Mouse (Mus musculus) testis, adult 2 months (tissue): ENCODE data around the gene Xlr3a. TPM values are rescaled to one million over a fixed set of nuclear protein-coding genes. Genes with fewer than 3 reads are reported as not detected.
"Not testable (repeated sequence)": the region's sequence is repeated elsewhere in the genome, so short reads cannot be mapped to it uniquely, and the experiment has no call there.

Experiments
- H3K27ac ChIP-seq: fragments of 200-500 bp; 2 replicates; pipeline ENCODE4 v1.5.1; 2012; ENCODE audit warnings: low read depth, low read length; ENCODE audit not compliant: control insufficient read depth, insufficient read depth
- H3K27me3 ChIP-seq: fragments of 200-500 bp; 2 replicates; pipeline ENCODE4 v1.6.1; 2012; ENCODE audit warnings: mild to moderate bottlenecking, low read length, moderate library complexity; ENCODE audit not compliant: control insufficient read depth, insufficient read depth
- H3K36me3 ChIP-seq: fragments of 200-500 bp; 2 replicates; pipeline ENCODE4 v1.6.1; 2012; ENCODE audit warnings: mild to moderate bottlenecking, low read length; ENCODE audit not compliant: control insufficient read depth, insufficient read depth
- H3K4me1 ChIP-seq: fragments of 200-500 bp; 2 replicates; pipeline ENCODE4 v1.6.1; 2012; ENCODE audit warnings: low read length; ENCODE audit not compliant: control insufficient read depth, insufficient read depth
- H3K4me3 ChIP-seq: fragments of 200-500 bp; 2 replicates; pipeline ENCODE4 v1.5.1; 2012; ENCODE audit warnings: low read depth, mild to moderate bottlenecking, low read length, moderate library complexity, mixed read lengths; ENCODE audit not compliant: control insufficient read depth
- CTCF ChIP-seq: fragments of 200-500 bp; IDR thresholded peaks from 2 replicates; pipeline ENCODE4 v1.5.1; 2012; ENCODE audit warnings: low read depth, mild to moderate bottlenecking, inconsistent platforms, low read length, moderate library complexity; ENCODE audit not compliant: control insufficient read depth, insufficient read depth, insufficient replicate concordance
- POLR2A ChIP-seq: fragments of 200-500 bp; IDR thresholded peaks from 2 replicates; pipeline ENCODE4 v1.6.1; 2012; ENCODE audit warnings: low read depth, mild to moderate bottlenecking, inconsistent platforms, low read length, moderate library complexity; ENCODE audit not compliant: control insufficient read depth
- polyA plus RNA-seq: library from polyadenylated mRNA; depleted of rRNA; stranded (reverse); fragments of >200 nt; gene quantifications from 2 replicates; pipeline ENCODE4 v1.2.3, GENCODE M21; 2012; rRNA removed

Gene Xlr3a
- polyA plus RNA-seq = 0.70 and 1.7 TPM in 2 replicates

DNA sequence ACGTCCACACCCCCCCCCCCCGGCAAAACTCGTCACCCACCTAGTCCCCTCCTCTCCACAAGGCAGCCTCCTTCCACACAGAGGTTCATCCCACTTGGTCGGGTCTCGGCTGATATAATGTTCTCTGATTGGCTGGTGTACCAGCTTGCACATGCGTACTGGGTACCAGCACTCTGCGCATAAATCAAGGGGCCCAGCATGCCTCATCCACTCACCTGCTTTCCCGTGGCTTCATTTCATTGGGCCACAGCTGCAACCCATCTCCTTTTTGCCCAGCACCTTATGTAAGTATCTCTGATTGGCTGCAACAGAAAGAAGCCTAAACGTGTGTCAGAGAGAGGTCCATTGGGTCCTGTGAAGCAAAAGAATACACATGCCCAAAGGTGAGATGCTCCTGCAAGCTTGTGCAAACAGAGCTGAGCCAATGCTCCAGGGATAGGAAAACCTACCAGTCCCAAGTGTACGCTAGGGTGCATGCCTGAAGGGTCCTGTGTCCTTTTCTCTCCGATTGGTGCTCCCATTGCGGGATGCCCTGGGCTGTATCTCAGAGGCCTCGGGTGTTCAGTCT is at the start of gene Xlr3a:
TSS of gene Xlr3a (minus strand) at position 155 of the 568 bp plus-strand sequence.
- not testable (repeated sequence) for H3K27me3 ChIP-seq, H3K4me3 ChIP-seq, H3K27ac ChIP-seq, H3K4me1 ChIP-seq, H3K36me3 ChIP-seq

DNA sequence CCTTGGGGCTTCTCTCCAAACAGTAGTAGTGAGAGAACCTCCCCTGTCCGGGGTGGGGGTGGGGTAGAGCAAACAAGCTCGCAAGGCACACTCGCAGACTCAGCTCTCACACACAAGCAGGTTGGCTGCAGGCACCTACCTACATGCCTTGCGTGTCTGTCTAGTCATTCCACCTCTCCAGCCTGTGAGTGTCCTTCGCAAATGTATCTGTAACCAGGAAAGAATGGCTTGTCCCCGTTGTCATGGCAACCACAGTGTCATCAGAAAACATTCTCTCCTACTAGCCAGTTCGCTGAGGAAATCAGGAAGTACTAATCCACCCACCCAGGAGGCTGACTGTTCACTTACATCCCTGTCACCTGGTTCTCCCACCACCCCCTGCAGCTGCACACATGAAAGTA is 46.3 kb upstream of the Xlr3a start:
- H3K4me1 ChIP-seq = not testable (repeated sequence)

DNA sequence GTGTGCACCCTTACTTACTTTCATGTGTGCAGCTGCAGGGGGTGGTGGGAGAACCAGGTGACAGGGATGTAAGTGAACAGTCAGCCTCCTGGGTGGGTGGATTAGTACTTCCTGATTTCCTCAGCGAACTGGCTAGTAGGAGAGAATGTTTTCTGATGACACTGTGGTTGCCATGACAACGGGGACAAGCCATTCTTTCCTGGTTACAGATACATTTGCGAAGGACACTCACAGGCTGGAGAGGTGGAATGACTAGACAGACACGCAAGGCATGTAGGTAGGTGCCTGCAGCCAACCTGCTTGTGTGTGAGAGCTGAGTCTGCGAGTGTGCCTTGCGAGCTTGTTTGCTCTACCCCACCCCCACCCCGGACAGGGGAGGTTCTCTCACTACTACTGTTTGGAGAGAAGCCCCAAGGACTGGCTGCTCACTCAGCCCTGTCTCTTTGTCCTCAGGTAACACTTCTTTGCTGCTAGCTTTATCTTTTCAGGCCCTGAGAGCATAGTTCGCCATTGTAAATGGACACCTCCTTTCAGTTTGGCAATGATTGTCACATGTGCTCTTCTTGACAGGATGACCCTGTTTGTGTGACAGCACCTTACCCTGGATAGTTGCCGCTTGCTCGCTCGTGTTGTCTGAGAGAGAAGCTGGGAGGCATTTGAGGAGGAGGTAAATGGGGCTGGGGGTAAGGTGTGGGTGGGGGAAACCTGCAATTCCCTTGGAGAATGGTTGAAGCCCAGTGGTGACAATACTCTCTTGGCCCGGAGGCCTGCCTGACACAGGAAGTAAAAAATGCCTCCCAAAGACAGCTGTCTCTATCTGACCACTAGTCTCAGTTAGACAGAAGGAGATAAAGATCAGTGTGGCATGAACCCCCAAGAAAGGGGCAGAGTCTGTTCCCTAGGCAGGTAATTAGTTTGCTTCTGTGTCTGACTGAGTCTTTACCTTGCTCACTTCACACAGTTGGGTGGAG is 26.2 kb upstream of the Xlr3a start:
- H3K36me3 ChIP-seq, H3K4me3 ChIP-seq, H3K27ac ChIP-seq, H3K4me1 ChIP-seq, H3K27me3 ChIP-seq: not testable (repeated sequence)

More for the DNA sequence above, 46.3 kb upstream of the Xlr3a start:
- H3K4me3 ChIP-seq, H3K36me3 ChIP-seq, H3K27me3 ChIP-seq, H3K27ac ChIP-seq: not testable (repeated sequence)

DNA sequence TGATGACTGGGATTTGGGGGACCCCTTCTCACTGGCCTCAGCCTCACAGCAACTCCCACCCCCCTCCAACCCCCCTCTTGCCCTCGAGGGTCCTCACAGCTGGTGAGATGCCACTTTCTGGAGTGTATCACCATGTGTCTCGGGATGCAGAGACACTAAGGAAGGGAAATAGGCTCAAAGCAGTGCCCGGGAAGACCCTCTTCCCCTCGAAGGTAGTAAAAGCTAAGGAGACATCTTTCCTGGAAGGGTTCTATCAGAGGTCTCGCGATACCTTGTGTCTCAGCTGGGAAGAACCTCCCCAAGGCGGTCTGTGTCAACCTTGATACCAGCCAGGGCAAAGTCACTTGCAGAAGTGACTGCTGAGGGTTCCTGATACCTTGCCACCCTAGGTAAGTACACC is 19.9 kb upstream of the Xlr3a start, which contains the start of gene Gm14685:
TSS of gene Gm14685 (plus strand) at position 301 of the 400 bp plus-strand sequence.
- not testable (repeated sequence) for H3K4me3 ChIP-seq, H3K27ac ChIP-seq, H3K27me3 ChIP-seq, H3K36me3 ChIP-seq, H3K4me1 ChIP-seq

DNA sequence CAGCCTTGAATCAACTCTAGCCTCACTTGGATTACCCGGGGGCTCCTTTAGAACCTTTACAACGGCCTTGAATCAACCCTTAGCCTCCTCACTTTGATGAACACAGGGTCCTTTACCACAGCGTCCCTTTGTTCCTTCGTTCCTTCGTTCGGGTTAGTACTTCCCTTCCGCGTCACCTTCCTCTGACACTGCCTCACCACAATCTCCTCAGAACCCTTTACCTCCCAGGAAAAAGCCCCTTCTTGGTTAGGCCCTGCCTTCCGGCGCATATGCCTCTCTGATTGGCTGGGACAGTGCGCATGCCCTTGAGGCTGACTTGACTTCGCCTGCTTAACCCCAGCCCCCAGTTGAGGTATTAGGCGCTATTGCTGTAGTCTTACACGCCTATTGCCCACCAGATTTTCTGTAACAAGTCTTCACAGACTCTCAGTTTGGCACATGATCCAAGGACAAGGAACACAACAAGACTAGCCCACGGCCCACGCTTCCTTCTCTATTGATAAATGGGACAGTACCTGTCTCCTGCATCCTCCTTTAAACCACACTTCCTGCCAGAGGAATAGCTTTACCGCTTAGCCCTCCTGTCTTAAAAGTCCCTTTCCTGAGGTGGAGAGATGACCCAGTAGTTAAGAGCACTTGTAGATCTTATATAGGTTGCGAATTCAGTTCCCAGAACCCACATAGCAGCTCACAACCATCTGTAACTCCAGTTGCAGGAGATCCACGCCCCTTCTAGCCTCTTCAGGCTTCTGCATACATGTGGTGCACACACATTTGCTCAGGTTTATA is 14.4 kb downstream of the Xlr3a start, which contains the start of gene Xlr4a:
TSS of gene Xlr4a (minus strand) at position 212 of the 789 bp plus-strand sequence.
- H3K27me3 ChIP-seq, H3K36me3 ChIP-seq, H3K4me1 ChIP-seq, H3K27ac ChIP-seq: not testable (repeated sequence)
- H3K4me3 ChIP-seq = 0 out of 2 replicates have a peak within 1 kb of the TSS, but pooled peaks have one; percentile 13

DNA sequence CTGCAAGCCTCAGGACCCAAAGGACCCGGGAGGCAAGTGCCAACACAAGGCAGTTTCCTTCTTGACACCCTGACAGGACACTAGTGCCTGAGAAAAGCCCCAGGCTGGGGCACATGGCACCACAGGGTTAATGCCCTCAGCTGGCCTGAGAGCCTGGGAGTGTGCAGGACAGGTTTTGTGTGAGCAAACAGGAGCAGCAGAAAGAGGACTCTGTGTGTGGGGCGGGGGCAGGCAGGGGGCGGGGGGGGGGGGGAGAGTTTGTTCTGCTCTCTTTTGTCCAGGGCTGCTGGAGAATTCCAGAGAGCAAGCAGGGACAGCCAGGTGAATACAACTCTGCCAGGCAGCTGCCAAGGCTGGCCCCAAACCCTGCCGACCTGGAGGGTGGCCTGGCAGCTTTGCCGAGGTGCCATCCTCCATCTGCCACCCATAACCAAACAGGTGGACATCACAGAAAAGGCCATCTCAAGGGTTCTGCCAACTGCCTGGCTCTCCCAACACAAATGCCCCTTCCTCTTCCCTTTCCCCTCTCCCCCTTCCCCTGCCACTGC is 30.1 kb downstream of the Xlr3a start:
- H3K36me3 ChIP-seq, H3K4me1 ChIP-seq, H3K27me3 ChIP-seq, H3K27ac ChIP-seq, H3K4me3 ChIP-seq: not testable (repeated sequence)

DNA sequence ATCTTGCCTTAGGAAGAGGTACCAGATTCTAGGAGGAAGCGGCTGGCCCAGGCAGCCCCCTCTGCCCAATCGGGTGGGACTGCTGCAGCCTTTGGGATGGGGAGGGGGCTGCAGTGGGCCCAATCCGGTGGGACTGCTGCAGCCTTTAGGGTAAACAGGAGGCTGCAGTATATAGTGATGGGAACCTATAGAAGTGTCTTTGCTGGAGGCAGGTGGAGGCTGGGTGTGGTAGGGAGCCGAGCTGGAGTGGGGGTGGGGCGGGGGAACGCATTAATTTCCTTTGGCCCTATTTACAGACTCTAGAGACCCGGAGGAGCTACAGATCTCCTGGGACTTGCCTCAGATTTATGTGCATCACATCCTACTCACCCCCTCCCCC is 32.5 kb downstream of the Xlr3a start, which contains the start of gene Pnma3:
TSS of gene Pnma3 (plus strand) at position 373 of the 379 bp plus-strand sequence.
- H3K27me3 ChIP-seq = no peaks in the 10 kb centered on the region
- TF ChIP-seq CTCF (no peak), POLR2A (no peak)
- H3K36me3 ChIP-seq = no peaks in the 10 kb centered on the region
- peak within 1 kb of the TSS; percentile 21; the same call in 1 of the 2 replicates for H3K4me3 ChIP-seq
- peaks cover 8% of the 10 kb centered on the region for H3K4me1 ChIP-seq
- no peak within 1 kb of the TSS for H3K27ac ChIP-seq
